Mouse (Mus musculus) ES-E14 (cell line): Measurements from ENCODE around the gene Gpn2.

Source experiments
- HCFC1 ChIP-seq: IDR thresholded peaks from 2 replicates; pipeline ENCODE4 v1.6.1; 2012; ENCODE audit warnings: low read length, inconsistent platforms, borderline replicate concordance; ENCODE audit not compliant: insufficient read depth
- MAFK ChIP-seq: IDR thresholded peaks from 2 replicates; pipeline ENCODE4 v1.6.1; 2014; ENCODE audit warnings: mild to moderate bottlenecking, low read depth, low read length, inconsistent platforms; ENCODE audit not compliant: insufficient read depth
- ZC3H11A ChIP-seq: IDR thresholded peaks from 2 replicates; pipeline ENCODE4 v1.6.1; 2012; ENCODE audit warnings: low read depth, mild to moderate bottlenecking, inconsistent platforms, low read length, borderline replicate concordance
- ZNF384 ChIP-seq: IDR thresholded peaks from 2 replicates; pipeline ENCODE4 v1.6.1; 2012; ENCODE audit warnings: low read depth, low read length, inconsistent platforms

- TF ChIP-seq ZC3H11A (no peak), MAFK (no peak), ZNF384 (no peak), HCFC1 (no peak)
Observed at GRCm38 (mm10) chr4:133613026-133613425, 28.9 kb downstream of the Gpn2 start.
